Mouse (Mus musculus): ENCODE measurements at regions not wholly inside any gene's neighbourhood (a gene's known extent, or its start where the extent isn't known, plus 50 kb on each side); places are given as distances from the start of the nearest gene placed in this dataset.

DNA sequence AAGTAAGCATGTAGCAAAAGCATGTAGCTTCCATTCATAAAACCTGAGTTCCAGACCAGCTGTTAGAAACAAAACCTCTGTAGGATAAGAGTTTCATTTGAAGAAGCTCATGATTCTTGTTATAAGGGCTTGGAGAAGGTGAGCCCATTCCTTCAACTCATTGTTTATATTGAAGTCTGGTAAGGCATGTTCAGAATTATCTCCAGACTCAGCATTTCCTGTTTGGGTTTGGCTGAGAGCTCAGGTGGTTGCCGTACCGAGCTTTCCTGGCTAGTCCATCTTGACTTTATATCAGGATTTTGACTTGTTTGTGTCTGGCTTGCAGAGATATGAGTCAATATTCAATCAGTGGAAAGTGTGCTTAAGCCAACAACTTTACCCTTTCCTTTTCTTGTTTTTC, 154.6 kb upstream of the 2610001J05Rik start:
- no peaks in the 10 kb centered on the region for H3K36me3 ChIP-seq
- no peak overlapping the region for H3K9ac ChIP-seq
- no peak for ATAC-seq (ENCODE audit: low FRiP score, low read depth)
- H3K4me2 ChIP-seq: no peak overlapping the region
- no peaks in the 10 kb centered on the region for H3K4me1 ChIP-seq (replicated peaks)
- WGBS: 87% methylated on average over 2 of the region's 2 CpGs
- no peaks in the 10 kb centered on the region for H3K27me3 ChIP-seq
- H3K4me3 ChIP-seq: no peak overlapping the region
- no peak overlapping the region for H3K27ac ChIP-seq (replicated peaks)
- H3K9me3 ChIP-seq: no peaks in the 10 kb centered on the region

DNA sequence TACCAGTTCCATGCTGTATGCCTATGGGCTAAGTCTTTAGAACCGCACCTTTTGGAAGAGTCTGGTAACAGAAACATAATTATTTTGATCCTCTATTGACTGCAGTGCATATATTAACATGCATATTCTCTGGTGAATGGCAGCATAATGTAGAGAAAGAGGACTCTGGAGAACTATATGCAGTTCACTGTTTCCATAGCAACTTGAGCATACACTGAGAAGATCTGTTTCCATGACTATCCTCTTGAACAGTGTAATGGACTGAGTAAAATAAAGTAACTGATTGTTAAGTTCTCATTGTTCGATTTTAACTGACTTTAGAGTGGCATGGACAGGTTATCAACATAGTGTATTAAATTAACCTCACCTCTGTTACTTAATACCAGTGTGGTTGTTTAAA, 147.6 kb upstream of the 2610001J05Rik start:
- Histone ChIP-seq H3K36me3 (no peaks in the 10 kb centered on the region), H3K27me3 (no peaks in the 10 kb centered on the region), H3K4me3 (no peak overlapping the region), H3K9ac (no peak overlapping the region), H3K4me2 (no peak overlapping the region), H3K9me3 (no peaks in the 10 kb centered on the region), H3K27ac (replicated peaks) (no peak overlapping the region), H3K4me1 (replicated peaks) (0 out of 2 replicates have a peak, but pooled peaks cover 5% of the 10 kb centered on the region)
- 38% methylated on average over 2 of the region's 2 CpGs for WGBS
- ATAC-seq (ENCODE audit: low FRiP score, low read depth): peak; percentile 90

DNA sequence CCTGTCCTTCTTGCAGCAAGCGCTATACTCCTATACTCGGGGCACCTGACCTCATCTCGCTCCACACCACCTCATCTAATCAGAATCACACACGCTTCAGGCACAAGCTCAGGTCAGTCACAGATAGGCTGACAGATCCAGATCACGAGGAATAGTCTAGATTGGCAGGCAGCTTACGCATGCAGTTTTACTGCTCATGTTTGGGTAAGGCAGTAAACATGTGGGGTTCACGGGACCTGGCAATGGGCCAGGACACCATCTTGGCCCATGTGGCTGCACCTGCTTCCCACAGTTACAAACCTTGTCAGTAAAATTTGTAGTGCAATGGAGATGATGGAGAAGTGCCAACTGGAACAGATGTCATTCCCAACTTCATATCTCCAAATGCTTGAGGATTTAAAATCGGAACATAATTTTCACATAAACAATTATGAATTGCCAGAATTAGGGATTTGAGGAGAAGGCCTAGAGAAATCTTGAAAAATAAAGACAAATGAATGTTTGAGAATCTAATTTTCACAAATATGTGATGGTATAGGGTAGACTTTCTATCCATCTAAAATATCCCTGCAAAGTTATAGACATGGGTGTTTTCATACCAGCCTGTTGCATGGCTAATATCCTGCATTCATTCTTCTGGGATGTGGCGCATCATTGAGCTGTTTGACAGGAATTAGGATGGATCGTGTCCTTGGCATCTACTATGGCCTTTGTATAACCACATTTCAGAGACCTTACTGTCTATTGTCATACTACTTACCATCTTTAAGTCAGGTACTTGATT, 111.5 kb upstream of the 2610001J05Rik start:
- ATAC-seq (ENCODE audit: low FRiP score, low read depth): no peak
- Histone ChIP-seq H3K27me3 (no peaks in the 10 kb centered on the region), H3K4me3 (no peak overlapping the region), H3K27ac (replicated peaks) (no peak overlapping the region), H3K4me2 (no peak overlapping the region), H3K9me3 (no peaks in the 10 kb centered on the region), H3K4me1 (replicated peaks) (no peaks in the 10 kb centered on the region), H3K9ac (no peak overlapping the region), H3K36me3 (no peaks in the 10 kb centered on the region)
- 82% methylated on average over 10 of the region's 10 CpGs for WGBS

DNA sequence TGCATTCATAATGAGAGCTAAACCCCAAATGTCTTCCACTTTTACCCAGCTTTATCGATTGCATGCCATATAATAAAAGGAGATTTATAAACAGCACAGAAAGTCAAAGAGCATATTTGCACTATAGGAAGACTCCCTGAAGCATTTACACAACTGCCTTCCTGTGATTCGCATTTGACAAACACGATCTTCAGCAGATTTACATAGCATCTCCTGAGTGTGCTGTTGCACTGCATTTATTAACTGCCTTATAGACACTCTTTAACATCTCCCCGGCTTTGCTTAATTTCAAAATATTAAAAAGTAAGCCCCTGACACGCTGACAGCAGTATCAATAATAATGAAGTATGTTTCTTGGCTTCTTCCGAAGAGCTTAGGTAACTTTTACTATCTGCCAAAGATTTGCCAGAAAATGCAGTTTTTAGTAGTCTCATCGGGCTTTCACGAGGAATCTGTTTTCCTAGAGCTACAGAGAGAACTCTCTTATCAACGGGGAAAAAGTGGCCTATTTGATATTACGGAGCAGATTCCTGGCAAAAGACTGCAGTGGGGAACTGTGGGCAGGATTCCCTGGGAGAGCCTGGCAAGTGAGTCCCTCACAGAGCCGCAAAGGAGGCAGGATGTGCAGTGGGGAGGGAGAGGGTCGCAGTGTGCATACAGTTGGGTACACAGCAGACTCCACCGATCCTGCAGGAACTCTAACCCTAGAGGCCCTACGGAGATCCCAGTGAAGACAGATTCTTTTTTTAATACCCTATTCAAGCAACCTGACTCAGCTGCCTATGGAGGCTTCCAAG, 103.6 kb upstream of the 2610001J05Rik start:
- H3K9ac ChIP-seq: no peak overlapping the region
- no peaks in the 10 kb centered on the region for H3K36me3 ChIP-seq
- no peak overlapping the region for H3K4me3 ChIP-seq
- no peak for ATAC-seq (ENCODE audit: low FRiP score, low read depth)
- 71% methylated on average over 14 of the region's 14 CpGs for WGBS
- H3K4me2 ChIP-seq: no peak overlapping the region
- no peaks in the 10 kb centered on the region for H3K4me1 ChIP-seq (replicated peaks)
- H3K9me3 ChIP-seq: 0 out of 2 replicates have a peak, but pooled peaks cover 2% of the 10 kb centered on the region
- H3K27ac ChIP-seq (replicated peaks): no peak overlapping the region
- H3K27me3 ChIP-seq: no peaks in the 10 kb centered on the region

DNA sequence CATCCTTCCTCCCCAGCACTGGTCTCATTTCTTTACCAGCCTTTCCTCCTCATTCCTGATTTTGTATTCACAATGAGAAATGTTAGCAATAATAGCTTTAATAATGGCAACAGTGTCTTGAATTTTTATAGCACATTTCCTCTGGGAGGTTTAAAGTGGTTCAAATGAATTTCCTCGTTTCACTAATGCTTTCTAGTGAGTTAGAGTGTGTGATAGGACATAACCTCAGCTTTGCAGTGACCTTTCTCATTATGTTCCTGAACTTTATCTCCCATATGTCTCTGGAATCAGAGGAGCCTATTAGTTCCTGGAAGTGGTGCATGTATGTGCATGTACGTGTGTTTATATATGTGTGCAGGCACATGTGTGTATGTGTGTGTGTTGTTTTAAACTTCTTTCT, 93.2 kb upstream of the 2610001J05Rik start:
- Histone ChIP-seq H3K27me3 (no peaks in the 10 kb centered on the region), H3K4me3 (no peak overlapping the region), H3K9me3 (0 out of 2 replicates have a peak, but pooled peaks cover under 1% of the 10 kb centered on the region), H3K9ac (no peak overlapping the region), H3K4me2 (no peak overlapping the region), H3K4me1 (replicated peaks) (no peaks in the 10 kb centered on the region), H3K27ac (replicated peaks) (no peak overlapping the region), H3K36me3 (no peaks in the 10 kb centered on the region)
- no peak for ATAC-seq (ENCODE audit: low FRiP score, low read depth)
- 42% methylated on average over 2 of the region's 2 CpGs for WGBS

DNA sequence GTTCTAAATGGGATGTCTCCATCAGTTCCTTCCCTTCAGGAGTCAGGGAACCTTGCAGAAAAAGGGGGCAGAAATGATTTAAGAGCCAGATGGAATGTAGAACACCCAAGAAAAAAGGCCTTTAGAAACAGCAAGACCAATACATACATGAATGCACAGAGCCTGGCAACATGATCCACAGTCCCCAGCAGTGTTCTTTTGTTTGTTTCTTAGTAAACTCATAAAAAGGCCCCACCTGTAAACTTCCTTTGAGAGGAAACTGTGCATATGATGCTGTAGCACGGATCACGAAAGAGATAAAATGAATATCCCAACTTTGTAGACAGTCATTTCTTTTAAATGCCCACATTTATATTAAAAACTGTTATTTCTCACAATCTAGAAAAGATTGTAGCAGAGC, 92.7 kb upstream of the 2610001J05Rik start:
- H3K9ac ChIP-seq: no peak overlapping the region
- H3K36me3 ChIP-seq: no peaks in the 10 kb centered on the region
- no peak overlapping the region for H3K4me2 ChIP-seq
- 35% methylated on average over 2 of the region's 2 CpGs for WGBS
- no peak overlapping the region for H3K4me3 ChIP-seq
- no peak overlapping the region for H3K27ac ChIP-seq (replicated peaks)
- ATAC-seq (ENCODE audit: low FRiP score, low read depth): no peak
- H3K4me1 ChIP-seq (replicated peaks): no peaks in the 10 kb centered on the region
- H3K27me3 ChIP-seq: no peaks in the 10 kb centered on the region
- no peaks in the 10 kb centered on the region for H3K9me3 ChIP-seq

DNA sequence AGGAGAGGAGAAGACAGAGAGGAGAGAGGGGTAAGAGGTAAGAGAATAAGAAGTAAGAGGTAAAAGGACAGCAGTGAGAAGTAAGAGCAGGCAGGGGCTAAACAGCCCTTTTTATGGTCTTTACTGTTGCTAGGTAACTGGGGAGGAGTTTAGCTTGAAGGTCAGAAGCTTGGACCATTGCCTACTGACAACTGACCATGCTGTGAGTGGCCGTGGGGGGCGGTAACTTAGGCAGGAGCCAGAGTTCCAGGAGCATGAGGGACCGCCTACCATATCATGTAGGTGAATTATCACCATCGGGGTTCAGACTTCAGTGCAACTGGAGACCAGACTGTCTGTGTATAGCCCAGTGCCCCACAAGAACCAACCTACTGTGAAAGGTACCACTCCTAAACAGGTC, 78.3 kb upstream of the 2610001J05Rik start:
- Histone ChIP-seq H3K27ac (replicated peaks) (no peak overlapping the region), H3K4me1 (replicated peaks) (no peaks in the 10 kb centered on the region), H3K27me3 (no peaks in the 10 kb centered on the region), H3K4me3 (no peak overlapping the region), H3K36me3 (no peaks in the 10 kb centered on the region), H3K9ac (no peak overlapping the region), H3K4me2 (no peak overlapping the region), H3K9me3 (no peaks in the 10 kb centered on the region)
- WGBS: 74% methylated on average over 4 of the region's 4 CpGs
- no peak for ATAC-seq (ENCODE audit: low FRiP score, low read depth)

DNA sequence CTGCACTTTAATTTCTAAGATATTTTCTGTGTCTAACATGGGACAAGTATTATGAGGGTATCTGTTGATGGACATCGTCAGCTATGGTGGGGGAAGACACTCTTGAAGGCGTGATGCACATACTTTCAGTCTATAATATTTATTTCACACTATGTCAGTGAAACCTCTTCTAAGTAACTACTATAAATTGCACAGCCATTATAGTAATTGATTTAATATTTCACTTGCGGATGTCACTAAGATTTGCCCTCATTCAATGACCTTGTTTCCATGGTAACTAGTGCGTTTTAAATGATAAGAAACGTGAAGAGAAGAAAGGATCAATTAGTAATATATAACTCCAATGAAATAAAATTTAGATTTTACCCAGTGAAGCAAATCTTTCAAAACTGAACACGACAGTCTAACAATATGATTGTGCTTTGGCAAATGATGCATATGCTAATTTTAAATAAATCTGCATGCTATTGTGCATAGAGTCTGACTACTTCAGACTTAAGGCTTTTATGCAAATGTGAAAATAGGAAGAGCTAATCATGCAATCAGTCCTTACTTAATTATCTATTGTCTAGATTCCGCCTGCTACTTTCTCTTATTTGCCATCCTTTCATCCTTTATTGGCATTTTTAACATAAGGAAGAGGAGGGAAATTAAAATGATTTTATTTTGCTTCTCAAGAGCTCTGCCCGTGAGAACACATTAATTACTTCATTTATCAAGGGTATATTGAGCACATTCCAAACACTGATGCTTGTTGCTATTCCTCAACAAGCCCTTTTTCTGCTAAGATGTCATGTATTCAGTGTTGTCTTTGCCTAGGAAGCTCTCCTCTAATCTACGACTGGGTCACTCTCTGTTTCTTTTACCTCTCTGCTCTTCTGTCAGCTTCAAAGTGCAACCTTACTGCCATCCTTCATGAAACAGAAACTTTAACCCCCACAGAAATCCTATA, 49.8 kb upstream of the 2610001J05Rik start:
- 56% methylated on average over 9 of the region's 9 CpGs for WGBS
- peak; percentile 59; the same call in 1 of the 2 replicates for ATAC-seq (ENCODE audit: low FRiP score, low read depth)
- no peaks in the 10 kb centered on the region for H3K9me3 ChIP-seq
- no peak overlapping the region for H3K4me2 ChIP-seq
- no peak overlapping the region for H3K4me3 ChIP-seq
- no peak overlapping the region for H3K9ac ChIP-seq
- no peaks in the 10 kb centered on the region for H3K36me3 ChIP-seq
- H3K27ac ChIP-seq (replicated peaks): no peak overlapping the region
- H3K27me3 ChIP-seq: no peaks in the 10 kb centered on the region
- H3K4me1 ChIP-seq (replicated peaks): no peaks in the 10 kb centered on the region
